Mouse (Mus musculus) E14TG2a.4 (cell line): Measurements from ENCODE around the gene Cd82.

Experiments
- H3K27me3 ChIP-seq: 2 replicates; pipeline ENCODE4 v1.6.1; 2014; ENCODE audit warnings: low read length, control low read depth; ENCODE audit not compliant: insufficient read depth
- H3K36me3 ChIP-seq: 2 replicates; pipeline ENCODE4 v1.6.1; 2014; ENCODE audit warnings: low read length, control low read depth; ENCODE audit not compliant: insufficient read depth
- H3K4me1 ChIP-seq: replicated peaks from 2 replicates; pipeline ENCODE4 v1.6.1; 2014; ENCODE audit warnings: low read depth, low read length, control low read depth
- H3K4me3 ChIP-seq: replicated peaks from 2 replicates; pipeline ENCODE4 v1.5.1; 2014; ENCODE audit warnings: mild to moderate bottlenecking, low read length
- H3K9me3 ChIP-seq: 2 replicates; pipeline ENCODE4 v1.6.1; 2014; ENCODE audit warnings: low read length, control low read depth
- CTCF ChIP-seq: conservative IDR thresholded peaks from 2 replicates; pipeline ENCODE4 v1.5.1; 2014; ENCODE audit warnings: low read length
- NANOG ChIP-seq: IDR thresholded peaks from 2 replicates; pipeline ENCODE4 v1.6.1; 2014; ENCODE audit warnings: borderline replicate concordance, low read length, mixed read lengths
- POU5F1 ChIP-seq: IDR thresholded peaks from 2 replicates; pipeline ENCODE4 v1.6.1; 2014; ENCODE audit warnings: low read length, borderline replicate concordance

Gene Cd82

GRCm38 (mm10) chr2:93452057-93452456 is 10.9 kb downstream of the Cd82 start:
- H3K36me3 ChIP-seq = no peaks in the 10 kb centered on the region
- H3K27me3 ChIP-seq = peaks cover 9% of the 10 kb centered on the region; the same call in 1 of the 2 replicates
- no peak overlapping the region for H3K4me3 ChIP-seq
- H3K4me1 ChIP-seq = peaks cover 11% of the 10 kb centered on the region; the same call in 1 of the 2 replicates
- no peaks in the 10 kb centered on the region for H3K9me3 ChIP-seq
- no peak for TF ChIP-seq POU5F1
- no peak for TF ChIP-seq NANOG
- TF ChIP-seq CTCF = no peak

GRCm38 (mm10) chr2:93451219-93451938 is 11.6 kb downstream of the Cd82 start:
- no peak for TF ChIP-seq NANOG
- TF ChIP-seq CTCF = no peak
- no peak for TF ChIP-seq POU5F1
- H3K9me3 ChIP-seq = no peaks in the 10 kb centered on the region
- H3K36me3 ChIP-seq = no peaks in the 10 kb centered on the region
- H3K27me3 ChIP-seq = peaks cover 10% of the 10 kb centered on the region; the same call in 1 of the 2 replicates
- H3K4me3 ChIP-seq = no peak overlapping the region
- H3K4me1 ChIP-seq = peaks cover 11% of the 10 kb centered on the region; the same call in 1 of the 2 replicates

- peaks cover 11% of the 10 kb centered on the region; the same call in 1 of the 2 replicates for H3K4me1 ChIP-seq
- TF ChIP-seq NANOG (no peak), POU5F1 (no peak), CTCF (no peak)
- no peaks in the 10 kb centered on the region for H3K9me3 ChIP-seq
- no peak overlapping the region for H3K4me3 ChIP-seq
- peaks cover 10% of the 10 kb centered on the region; the same call in 1 of the 2 replicates for H3K27me3 ChIP-seq
- no peaks in the 10 kb centered on the region for H3K36me3 ChIP-seq
These were observed 12.2 kb downstream of the Cd82 start for GRCm38 (mm10) chr2:93450695-93451094.

GRCm38 (mm10) chr2:93449657-93450056 is 13.3 kb downstream of the Cd82 start:
- Histone ChIP-seq H3K4me3 (no peak overlapping the region), H3K9me3 (no peaks in the 10 kb centered on the region), H3K27me3 (peaks cover 5% of the 10 kb centered on the region; the same call in 1 of the 2 replicates), H3K4me1 (peaks cover 11% of the 10 kb centered on the region; the same call in 1 of the 2 replicates), H3K36me3 (no peaks in the 10 kb centered on the region)
- TF ChIP-seq CTCF (no peak), POU5F1 (no peak), NANOG (no peak)

- Histone ChIP-seq H3K36me3 (no peaks in the 10 kb centered on the region), H3K9me3 (no peaks in the 10 kb centered on the region), H3K4me1 (peaks cover 11% of the 10 kb centered on the region; the same call in 1 of the 2 replicates), H3K27me3 (peaks cover 5% of the 10 kb centered on the region; the same call in 1 of the 2 replicates), H3K4me3 (no peak overlapping the region)
- TF ChIP-seq NANOG (no peak), CTCF (no peak), POU5F1 (no peak)
These were observed 14.2 kb downstream of the Cd82 start for GRCm38 (mm10) chr2:93448774-93449173.

- Histone ChIP-seq H3K9me3 (no peaks in the 10 kb centered on the region), H3K4me1 (peaks cover 11% of the 10 kb centered on the region; the same call in 1 of the 2 replicates), H3K36me3 (no peaks in the 10 kb centered on the region), H3K4me3 (no peak overlapping the region), H3K27me3 (peaks cover 5% of the 10 kb centered on the region; the same call in 1 of the 2 replicates)
- TF ChIP-seq POU5F1 = no peak
- no peak for TF ChIP-seq NANOG
- no peak for TF ChIP-seq CTCF
These were observed 15.3 kb downstream of the Cd82 start for GRCm38 (mm10) chr2:93447500-93448249.

- H3K36me3 ChIP-seq = no peaks in the 10 kb centered on the region
- H3K4me1 ChIP-seq = peaks cover 11% of the 10 kb centered on the region; the same call in 1 of the 2 replicates
- no peaks in the 10 kb centered on the region for H3K9me3 ChIP-seq
- no peak overlapping the region for H3K4me3 ChIP-seq
- H3K27me3 ChIP-seq = peaks cover 5% of the 10 kb centered on the region; the same call in 1 of the 2 replicates
- TF ChIP-seq NANOG (no peak), POU5F1 (no peak), CTCF (no peak)
These were observed 16.2 kb downstream of the Cd82 start for GRCm38 (mm10) chr2:93446606-93447353.

- H3K27me3 ChIP-seq = peaks cover 5% of the 10 kb centered on the region; the same call in 1 of the 2 replicates
These were observed 17.7 kb downstream of the Cd82 start for GRCm38 (mm10) chr2:93445237-93445651.

More at GRCm38 (mm10) chr2:93445237-93445651, 17.7 kb downstream of the Cd82 start:
- H3K4me1 ChIP-seq = peaks cover 11% of the 10 kb centered on the region; the same call in 1 of the 2 replicates
- H3K36me3 ChIP-seq = no peaks in the 10 kb centered on the region
- TF ChIP-seq POU5F1 (no peak), NANOG (no peak), CTCF (no peak)
- H3K9me3 ChIP-seq = no peaks in the 10 kb centered on the region
- H3K4me3 ChIP-seq = no peak overlapping the region
